Mouse (Mus musculus) midbrain, embryonic 14.5 days (tissue): Measurements from ENCODE around the gene Smim5. TPM values are rescaled to one million over a fixed set of nuclear protein-coding genes. Genes with fewer than 3 reads are reported as not detected.

Experiments
- ATAC-seq: fragments of 200-750 bp; cut with Nextera tagmentation; 2 replicates; pipeline ENCODE4 v1.8.0; 2017; ENCODE audit warnings: moderate number of reproducible peaks, moderate library complexity; ENCODE audit not compliant: low FRiP score, low TSS enrichment
- DNase-seq: peaks from one replicate; pipeline ENCODE4 v3.0.0-alpha.2; 2015
- H3K27ac ChIP-seq: fragments of 300-500 bp; sonication (generic); replicated peaks from 2 replicates; pipeline ENCODE4 v1.5.1; 2014; ENCODE audit warnings: mild to moderate bottlenecking, low read depth, low read length, moderate library complexity
- H3K27me3 ChIP-seq: fragments of 300-500 bp; sonication (generic); 2 replicates; pipeline ENCODE4 v1.6.1; 2014; ENCODE audit warnings: low read length, control low read depth, mixed read lengths; ENCODE audit not compliant: control insufficient read depth, insufficient read depth
- H3K36me3 ChIP-seq: fragments of 300-500 bp; sonication (generic); 2 replicates; pipeline ENCODE4 v1.6.1; 2014; ENCODE audit warnings: low read length, control low read depth; ENCODE audit not compliant: control insufficient read depth, insufficient read depth
- H3K4me1 ChIP-seq: fragments of 300-500 bp; sonication (generic); 2 replicates; pipeline ENCODE4 v1.6.1; 2014; ENCODE audit warnings: mild to moderate bottlenecking, antibody characterized with exemption, low read length, control low read depth; ENCODE audit not compliant: control insufficient read depth, insufficient read depth
- H3K4me2 ChIP-seq: fragments of 300-500 bp; sonication (generic); 2 replicates; pipeline ENCODE4 v1.6.1; 2014; ENCODE audit warnings: mild to moderate bottlenecking, low read length, moderate library complexity
- H3K4me3 ChIP-seq: fragments of 300-500 bp; sonication (generic); replicated peaks from 2 replicates; pipeline ENCODE4 v1.5.1; 2014; ENCODE audit warnings: low read depth, low read length
- H3K9ac ChIP-seq: fragments of 300-500 bp; sonication (generic); replicated peaks from 2 replicates; pipeline ENCODE4 v1.6.1; 2014; ENCODE audit warnings: mild to moderate bottlenecking, low read length, moderate library complexity
- H3K9me3 ChIP-seq: fragments of 300-500 bp; sonication (generic); 2 replicates; pipeline ENCODE4 v1.6.1; 2016; ENCODE audit warnings: low read length, control low read depth, mixed read lengths; ENCODE audit not compliant: control insufficient read depth
- WGBS: fragments of 180-500 bp; shearing (Covaris S2); extraction: QIAGEN DNeasy Blood & Tissue Kit; methylation state at CpG from one replicate; pipeline ENCODE4 v1.1.7; 2014; 5-methylcytosine and 5-hydroxymethylcytosine counted together
- polyA plus RNA-seq: library from polyadenylated mRNA; unstranded; fragments of >200 nt; fragmentation: Nextera tagmentation; extraction: Ambion mirVana; gene quantifications from 2 replicates; pipeline ENCODE4 v1.2.1, GENCODE M21; 2014

The Smim5 gene
- polyA plus RNA-seq, 1 experiment from 2014 or later, result 1.1 TPM

DNA sequence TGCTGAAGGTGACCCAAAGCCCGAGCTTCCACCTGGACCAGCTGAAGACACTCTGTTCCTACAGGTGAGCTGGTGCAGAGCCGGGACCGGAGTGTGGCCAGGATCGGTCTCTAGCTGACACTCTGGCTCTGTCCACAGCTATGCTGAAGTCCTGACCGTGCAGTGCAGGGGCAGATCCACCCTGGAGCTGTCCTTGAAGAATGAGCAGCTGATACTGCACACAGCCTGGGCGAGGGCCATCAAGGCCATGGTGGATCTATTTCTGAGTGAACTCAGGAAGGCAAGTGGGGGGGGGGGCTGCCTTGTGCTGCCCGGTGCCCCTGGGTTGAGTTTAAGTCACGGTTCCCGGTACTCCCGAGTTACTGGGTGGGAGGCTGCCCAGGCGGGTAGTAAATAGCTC is 13.3 kb upstream of the Smim5 start:
- ATAC-seq, result no peak
- WGBS, result 89% methylated on average over 11 of the region's 11 CpGs

GRCm38 (mm10) chr11:115888020-115888419 is 11.7 kb upstream of the Smim5 start:
- no peaks in the 10 kb centered on the region for H3K9me3 ChIP-seq
- DNase-seq (no peak), ATAC-seq (no peak)
- no peaks in the 10 kb centered on the region for H3K4me1 ChIP-seq
- no peak overlapping the region for H3K4me2 ChIP-seq
- no peak overlapping the region for H3K27ac ChIP-seq
- no peak overlapping the region; the same call in 1 of the 2 replicates for H3K9ac ChIP-seq
- peaks cover 6% of the 10 kb centered on the region; the same call in 1 of the 2 replicates for H3K36me3 ChIP-seq
- H3K27me3 ChIP-seq, result no peaks in the 10 kb centered on the region
- H3K4me3 ChIP-seq, result no peak overlapping the region
- WGBS, result 78% methylated on average over 5 of the region's 5 CpGs

More for the DNA sequence above, 13.3 kb upstream of the Smim5 start:
- no peak overlapping the region for H3K9ac ChIP-seq
- DNase-seq, result no peak
- H3K9me3 ChIP-seq, result no peaks in the 10 kb centered on the region
- H3K27me3 ChIP-seq, result no peaks in the 10 kb centered on the region
- no peak overlapping the region for H3K4me3 ChIP-seq
- H3K4me2 ChIP-seq, result no peak overlapping the region
- no peak overlapping the region for H3K27ac ChIP-seq
- H3K36me3 ChIP-seq, result no peaks in the 10 kb centered on the region
- no peaks in the 10 kb centered on the region for H3K4me1 ChIP-seq

DNA sequence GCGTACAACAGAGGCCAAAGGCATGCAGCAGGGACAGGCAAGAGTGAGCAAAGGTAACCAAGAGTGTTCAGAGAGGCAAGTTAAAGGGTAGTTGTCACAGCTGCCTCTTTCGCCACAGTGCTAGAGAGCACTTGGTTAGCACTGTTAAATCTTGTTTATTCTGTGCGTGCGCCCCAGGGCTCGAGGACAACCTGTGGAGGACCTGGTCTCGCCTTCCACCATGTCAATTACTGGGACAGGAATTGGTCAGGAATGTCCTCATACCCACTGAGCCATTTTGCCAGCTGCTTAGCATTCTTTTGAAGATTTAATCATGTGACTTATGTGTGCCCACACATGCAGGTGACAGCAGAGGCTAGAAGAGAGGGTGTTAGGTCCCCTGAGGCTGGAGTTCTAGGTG is 10.6 kb upstream of the Smim5 start:
- H3K4me3 ChIP-seq, result no peak overlapping the region
- no peak overlapping the region for H3K4me2 ChIP-seq
- WGBS, result 90% methylated on average over 6 of the region's 6 CpGs
- ATAC-seq, result no peak
- H3K27ac ChIP-seq, result no peak overlapping the region
- peaks cover 16% of the 10 kb centered on the region for H3K36me3 ChIP-seq
- no peaks in the 10 kb centered on the region for H3K4me1 ChIP-seq
- no peak for DNase-seq
- H3K27me3 ChIP-seq, result no peaks in the 10 kb centered on the region
- H3K9ac ChIP-seq, result no peak overlapping the region
- H3K9me3 ChIP-seq, result no peaks in the 10 kb centered on the region

- Histone ChIP-seq H3K4me3 (no peak overlapping the region), H3K9me3 (no peaks in the 10 kb centered on the region), H3K4me1 (no peaks in the 10 kb centered on the region), H3K27me3 (no peaks in the 10 kb centered on the region), H3K36me3 (peaks cover 44% of the 10 kb centered on the region), H3K9ac (no peak overlapping the region), H3K27ac (no peak overlapping the region), H3K4me2 (no peak overlapping the region)
- 58% methylated on average over 6 of the region's 6 CpGs for WGBS
- DNase-seq (no peak), ATAC-seq (no peak)
Measured at GRCm38 (mm10) chr11:115892213-115892612, 7.6 kb upstream of the Smim5 start.

GRCm38 (mm10) chr11:115893071-115893470 is 6.7 kb upstream of the Smim5 start:
- DNase-seq (no peak), ATAC-seq (no peak)
- no peak overlapping the region for H3K9ac ChIP-seq
- no peaks in the 10 kb centered on the region for H3K9me3 ChIP-seq
- H3K4me3 ChIP-seq, result no peak overlapping the region
- H3K4me2 ChIP-seq, result no peak overlapping the region
- H3K4me1 ChIP-seq, result no peaks in the 10 kb centered on the region
- no peak overlapping the region for H3K27ac ChIP-seq
- no peaks in the 10 kb centered on the region for H3K27me3 ChIP-seq
- H3K36me3 ChIP-seq, result peaks cover 44% of the 10 kb centered on the region
- WGBS, result 89% methylated on average over 9 of the region's 9 CpGs

- Histone ChIP-seq H3K36me3 (peaks cover 44% of the 10 kb centered on the region), H3K9me3 (no peaks in the 10 kb centered on the region), H3K27ac (no peak overlapping the region), H3K9ac (no peak overlapping the region), H3K4me3 (no peak overlapping the region), H3K4me2 (no peak overlapping the region), H3K27me3 (no peaks in the 10 kb centered on the region), H3K4me1 (no peaks in the 10 kb centered on the region)
- 69% methylated on average over 14 of the region's 14 CpGs for WGBS
- DNase-seq (no peak), ATAC-seq (no peak)
Measured at GRCm38 (mm10) chr11:115894755-115895520, 4.8 kb upstream of the Smim5 start.

DNA sequence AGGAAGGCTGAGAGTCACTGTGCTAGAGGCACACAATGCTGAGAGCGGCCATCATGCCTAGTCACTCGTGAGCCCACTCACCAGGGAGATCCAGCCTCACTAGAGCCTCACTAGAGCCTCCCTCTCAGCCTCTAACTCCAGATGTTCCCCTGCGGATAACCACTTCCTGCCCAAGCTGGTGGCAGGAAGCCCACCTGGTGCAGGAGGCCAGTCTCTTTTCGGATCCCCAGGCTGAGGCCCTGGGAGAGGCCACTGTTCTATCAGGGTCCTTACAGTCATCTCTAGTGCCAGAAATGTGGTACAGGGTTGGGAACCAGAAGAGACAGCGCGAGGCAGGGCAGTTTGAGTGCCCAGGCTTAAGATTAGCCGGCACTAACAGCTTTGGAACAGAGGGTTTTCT is 1.3 kb upstream of the Smim5 start:
- no peak overlapping the region for H3K27ac ChIP-seq
- H3K9ac ChIP-seq, result no peak overlapping the region
- H3K4me2 ChIP-seq, result no peak overlapping the region
- no peak for DNase-seq
- H3K9me3 ChIP-seq, result no peaks in the 10 kb centered on the region
- H3K4me3 ChIP-seq, result no peak overlapping the region
- peaks cover 34% of the 10 kb centered on the region for H3K36me3 ChIP-seq
- WGBS, result 94% methylated on average over 7 of the region's 7 CpGs
- no peaks in the 10 kb centered on the region for H3K4me1 ChIP-seq
- no peak for ATAC-seq
- no peaks in the 10 kb centered on the region for H3K27me3 ChIP-seq

GRCm38 (mm10) chr11:115898886-115899285 is 880 bp upstream of the Smim5 start:
- Histone ChIP-seq H3K9ac (no peak overlapping the region), H3K4me2 (no peak overlapping the region), H3K4me1 (no peaks in the 10 kb centered on the region), H3K27ac (no peak overlapping the region), H3K4me3 (no peak overlapping the region), H3K27me3 (no peaks in the 10 kb centered on the region), H3K36me3 (peaks cover 31% of the 10 kb centered on the region), H3K9me3 (no peaks in the 10 kb centered on the region)
- peak; percentile 29 for DNase-seq
- WGBS, result 20% methylated on average over 4 of the region's 4 CpGs
- ATAC-seq, result no peak
